Mouse (Mus musculus): ENCODE measurements around the gene Stra6l. TPM values are rescaled to one million over a fixed set of nuclear protein-coding genes. Genes with fewer than 3 reads are reported as not detected.
A peak's percentile ranks its signal among the peaks of the same experiment; 100 is the strongest.

Gene Stra6l
- polyA plus RNA-seq (2015; fragmentation: Nextera tagmentation; extraction: Ambion mirVana), result 0.06 TPM in 1 of 2 replicates, not detected in the other

- H3K27me3 ChIP-seq, result peaks cover 2% of the 10 kb centered on the region; the same call in 1 of the 2 replicates
- 70% methylated on average over 10 of the region's 10 CpGs for WGBS
- H3K9ac ChIP-seq, result no peak within 1 kb of the TSS
- H3K4me1 ChIP-seq, result no peaks in the 10 kb centered on the region
- no peak within 1 kb of the TSS for H3K4me2 ChIP-seq
- H3K9me3 ChIP-seq, result no peaks in the 10 kb centered on the region
- no peak within 1 kb of the TSS for H3K4me3 ChIP-seq
- no peak within 1 kb of the TSS for H3K27ac ChIP-seq
- H3K36me3 ChIP-seq, result no peaks in the 10 kb centered on the region
- ATAC-seq (ENCODE audit: insufficient number of reproducible peaks, insufficient read depth, low FRiP score, low TSS enrichment, low read depth), result no peak
These were observed at the start of gene Stra6l for GRCm38 (mm10) chr4:45848109-45848824. TSS of gene Stra6l (plus strand) at chr4:45848664.

DNA sequence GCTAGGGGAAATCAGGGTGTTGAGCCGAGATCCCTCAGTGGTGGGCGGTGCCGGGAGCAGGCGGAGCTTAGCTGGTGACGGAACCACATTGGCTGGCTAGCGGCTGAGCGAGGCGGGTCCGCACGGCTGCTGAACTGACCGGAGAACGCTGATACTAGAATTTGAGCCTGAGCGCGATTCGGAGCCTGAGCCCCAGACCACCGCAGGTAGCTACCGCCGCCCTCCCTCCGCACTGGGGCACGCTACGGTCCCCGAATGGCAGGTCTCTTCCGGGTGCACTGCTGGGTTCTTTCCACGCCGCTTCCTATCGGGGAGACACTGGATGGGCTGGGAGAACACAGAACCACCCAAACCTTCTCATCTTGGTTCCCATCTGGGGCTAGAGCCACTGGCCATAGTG, 49.5 kb upstream of the Stra6l start, which contains the start of gene Aldh1b1:
Aldh1b1 (plus strand) TSS at position 59 of the 400 bp plus-strand sequence.
- no peaks in the 10 kb centered on the region for H3K9me3 ChIP-seq
- WGBS, result under 1% methylated on average over 23 of the region's 26 CpGs
- no peak within 1 kb of the TSS for H3K27ac ChIP-seq
- H3K4me2 ChIP-seq, result peak within 1 kb of the TSS; percentile 75
- ATAC-seq (ENCODE audit: insufficient number of reproducible peaks, insufficient read depth, low FRiP score, low TSS enrichment, low read depth), result peak; percentile 71; the same call in 1 of the 2 replicates
- peaks cover 16% of the 10 kb centered on the region for H3K27me3 ChIP-seq
- H3K36me3 ChIP-seq, result peaks cover 3% of the 10 kb centered on the region; the same call in 1 of the 2 replicates
- H3K4me3 ChIP-seq, result peak within 1 kb of the TSS; percentile 54
- H3K4me1 ChIP-seq, result peaks cover 11% of the 10 kb centered on the region
- peak within 1 kb of the TSS; percentile 71 for H3K9ac ChIP-seq

- Histone ChIP-seq H3K27me3 (peaks cover 16% of the 10 kb centered on the region), H3K4me1 (peaks cover 11% of the 10 kb centered on the region)
- 37% methylated on average over 3 of the region's 3 CpGs for WGBS
These were observed 48.4 kb upstream of the Stra6l start for GRCm38 (mm10) chr4:45799956-45800537.

DNA sequence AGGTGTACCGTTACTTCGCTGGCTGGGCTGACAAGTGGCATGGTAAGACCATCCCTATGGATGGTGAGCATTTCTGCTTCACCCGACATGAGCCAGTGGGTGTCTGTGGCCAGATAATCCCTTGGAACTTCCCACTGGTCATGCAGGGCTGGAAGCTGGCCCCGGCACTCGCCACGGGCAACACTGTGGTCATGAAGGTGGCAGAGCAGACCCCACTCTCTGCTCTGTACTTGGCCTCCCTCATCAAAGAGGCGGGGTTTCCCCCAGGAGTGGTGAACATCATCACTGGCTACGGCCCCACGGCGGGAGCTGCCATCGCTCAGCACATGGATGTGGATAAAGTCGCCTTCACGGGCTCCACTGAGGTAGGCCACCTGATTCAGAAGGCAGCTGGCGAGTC, 45.6 kb upstream of the Stra6l start:
- peaks cover 3% of the 10 kb centered on the region; the same call in 1 of the 2 replicates for H3K27me3 ChIP-seq
- no peak overlapping the region for H3K9ac ChIP-seq
- H3K4me1 ChIP-seq, result peaks cover 8% of the 10 kb centered on the region; the same call in 1 of the 2 replicates
- H3K36me3 ChIP-seq, result peaks cover 3% of the 10 kb centered on the region; the same call in 1 of the 2 replicates
- 91% methylated on average over 14 of the region's 14 CpGs for WGBS
- no peak overlapping the region for H3K4me3 ChIP-seq
- H3K9me3 ChIP-seq, result no peaks in the 10 kb centered on the region
- no peak overlapping the region for H3K27ac ChIP-seq
- no peak overlapping the region for H3K4me2 ChIP-seq
- ATAC-seq (ENCODE audit: insufficient number of reproducible peaks, insufficient read depth, low FRiP score, low TSS enrichment, low read depth), result no peak

More at GRCm38 (mm10) chr4:45799956-45800537, 48.4 kb upstream of the Stra6l start:
- Histone ChIP-seq H3K9ac (no peak overlapping the region), H3K4me2 (no peak overlapping the region), H3K9me3 (no peaks in the 10 kb centered on the region), H3K27ac (no peak overlapping the region), H3K36me3 (peaks cover 3% of the 10 kb centered on the region; the same call in 1 of the 2 replicates), H3K4me3 (no peak overlapping the region)
- no peak for ATAC-seq (ENCODE audit: insufficient number of reproducible peaks, insufficient read depth, low FRiP score, low TSS enrichment, low read depth)

- H3K4me2 ChIP-seq, result no peak overlapping the region
- H3K9me3 ChIP-seq, result no peaks in the 10 kb centered on the region
- WGBS, result 30% methylated on average over 7 of the region's 7 CpGs
- H3K27me3 ChIP-seq, result 0 out of 2 replicates have a peak, but pooled peaks cover 9% of the 10 kb centered on the region
- peaks cover 3% of the 10 kb centered on the region; the same call in 1 of the 2 replicates for H3K36me3 ChIP-seq
- no peak overlapping the region for H3K27ac ChIP-seq
- no peak overlapping the region for H3K4me3 ChIP-seq
- no peak overlapping the region for H3K9ac ChIP-seq
- H3K4me1 ChIP-seq, result no peaks in the 10 kb centered on the region
- ATAC-seq (ENCODE audit: insufficient number of reproducible peaks, insufficient read depth, low FRiP score, low TSS enrichment, low read depth), result no peak
These were observed 40.4 kb upstream of the Stra6l start for GRCm38 (mm10) chr4:45808034-45808433.

DNA sequence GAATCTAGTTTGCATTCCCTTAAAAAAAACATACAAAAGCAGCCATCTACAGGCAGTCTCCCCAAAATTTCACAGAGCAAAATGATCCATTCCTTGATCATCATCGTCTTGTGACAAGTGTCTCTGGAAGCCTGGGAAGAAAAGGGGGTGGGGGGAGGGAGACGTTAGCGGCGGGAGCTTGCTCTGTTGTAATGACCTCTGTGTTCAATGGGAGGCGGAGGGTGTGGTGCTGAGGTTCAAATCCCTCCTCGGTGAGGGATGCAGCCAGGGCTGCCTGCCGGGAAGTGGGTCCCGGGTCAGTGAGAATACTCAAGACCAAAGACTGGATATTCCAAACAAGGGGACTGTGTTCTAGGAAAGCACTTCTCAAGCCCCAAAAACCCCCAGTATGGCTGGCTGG, 37.2 kb upstream of the Stra6l start:
- H3K4me3 ChIP-seq, result no peak overlapping the region
- H3K27ac ChIP-seq, result no peak overlapping the region
- H3K9ac ChIP-seq, result no peak overlapping the region
- 15% methylated on average over 8 of the region's 8 CpGs for WGBS
- no peaks in the 10 kb centered on the region for H3K9me3 ChIP-seq
- no peaks in the 10 kb centered on the region for H3K4me1 ChIP-seq
- H3K27me3 ChIP-seq, result 0 out of 2 replicates have a peak, but pooled peaks cover 13% of the 10 kb centered on the region
- H3K4me2 ChIP-seq, result no peak overlapping the region
- H3K36me3 ChIP-seq, result no peaks in the 10 kb centered on the region
- no peak for ATAC-seq (ENCODE audit: insufficient number of reproducible peaks, insufficient read depth, low FRiP score, low TSS enrichment, low read depth)

- no peaks in the 10 kb centered on the region for H3K9me3 ChIP-seq
- 40% methylated on average over 7 of the region's 7 CpGs for WGBS
- H3K27me3 ChIP-seq, result peaks cover 16% of the 10 kb centered on the region; the same call in 1 of the 2 replicates
- no peak overlapping the region for H3K4me3 ChIP-seq
- ATAC-seq (ENCODE audit: insufficient number of reproducible peaks, insufficient read depth, low FRiP score, low TSS enrichment, low read depth), result no peak
- no peaks in the 10 kb centered on the region for H3K36me3 ChIP-seq
- peaks cover 18% of the 10 kb centered on the region for H3K4me1 ChIP-seq
- no peak overlapping the region for H3K4me2 ChIP-seq
- H3K27ac ChIP-seq, result no peak overlapping the region
- H3K9ac ChIP-seq, result no peak overlapping the region
These were observed 32.9 kb upstream of the Stra6l start for GRCm38 (mm10) chr4:45815542-45815941.

DNA sequence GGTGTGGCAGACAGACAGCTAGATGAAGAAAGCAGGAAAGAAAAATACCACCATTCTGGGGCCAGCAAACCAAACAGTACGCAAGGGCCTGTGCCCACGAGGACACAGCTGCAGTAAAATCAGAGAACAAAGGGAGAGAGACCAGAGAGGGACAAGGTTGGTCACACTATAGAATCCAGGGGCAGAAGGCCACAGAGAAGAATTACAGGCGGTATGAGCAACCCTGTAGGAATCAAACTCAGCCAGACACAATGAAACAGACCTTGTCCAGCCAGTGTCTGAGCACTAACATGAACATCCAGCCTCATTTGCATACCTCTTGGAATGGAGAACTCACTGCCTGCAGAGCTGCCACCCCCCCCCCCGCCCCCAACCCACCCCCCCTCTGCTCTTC, 29.7 kb upstream of the Stra6l start:
- no peaks in the 10 kb centered on the region for H3K9me3 ChIP-seq
- H3K36me3 ChIP-seq, result no peaks in the 10 kb centered on the region
- no peak for ATAC-seq (ENCODE audit: insufficient number of reproducible peaks, insufficient read depth, low FRiP score, low TSS enrichment, low read depth)
- H3K27me3 ChIP-seq, result peaks cover 42% of the 10 kb centered on the region
- 24% methylated on average over 4 of the region's 4 CpGs for WGBS
- peak overlapping the region; percentile 60 for H3K4me2 ChIP-seq
- H3K9ac ChIP-seq, result peak overlapping the region; percentile 54; the same call in 1 of the 2 replicates
- peaks cover 18% of the 10 kb centered on the region for H3K4me1 ChIP-seq
- peak overlapping the region; percentile 71 for H3K27ac ChIP-seq
- H3K4me3 ChIP-seq, result peak overlapping the region; percentile 30; the same call in 1 of the 2 replicates

GRCm38 (mm10) chr4:45819208-45819931, 29.1 kb upstream of the Stra6l start:
- H3K27ac ChIP-seq, result peak overlapping the region; percentile 71

DNA sequence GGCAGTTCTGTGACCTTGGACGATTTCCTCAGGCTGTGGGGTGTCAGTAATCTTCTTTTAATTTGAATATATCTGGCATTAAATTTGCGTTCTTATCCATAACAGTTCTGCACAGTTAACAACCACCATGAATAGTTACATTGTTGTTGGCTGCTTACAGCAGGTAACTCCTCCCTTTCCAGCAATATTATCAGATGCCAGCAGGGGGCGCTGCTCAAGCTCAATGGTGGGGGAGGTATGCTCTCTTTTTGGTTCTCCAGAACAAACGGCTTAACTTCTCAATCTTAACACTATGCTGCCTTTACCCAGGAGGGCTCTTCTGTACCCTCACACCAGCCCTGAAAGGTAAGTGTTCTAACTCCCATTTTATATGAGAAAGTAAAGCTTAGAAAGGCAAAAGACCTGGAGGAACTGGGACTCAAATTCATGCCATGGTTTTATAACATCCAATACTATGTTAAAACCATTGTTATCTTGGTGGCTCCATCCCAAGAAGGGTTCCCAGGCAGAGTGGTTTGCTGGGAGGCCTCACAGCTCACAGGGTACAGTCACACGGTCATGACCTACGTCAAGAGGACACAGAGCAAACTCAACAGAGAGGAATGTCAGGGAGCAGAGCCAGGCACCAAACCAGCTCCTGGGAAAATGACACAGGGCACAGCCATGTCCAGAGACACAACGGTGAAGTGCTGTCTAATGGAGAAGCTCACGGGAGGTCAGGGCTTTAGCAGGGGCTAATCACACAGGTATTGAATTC, 28.2 kb upstream of the Stra6l start:
- peaks cover 57% of the 10 kb centered on the region for H3K27me3 ChIP-seq
- H3K9ac ChIP-seq, result no peak overlapping the region
- 42% methylated on average over 8 of the region's 8 CpGs for WGBS
- H3K4me2 ChIP-seq, result peak overlapping the region; percentile 60
- no peak for ATAC-seq (ENCODE audit: insufficient number of reproducible peaks, insufficient read depth, low FRiP score, low TSS enrichment, low read depth)
- H3K27ac ChIP-seq, result 0 out of 2 replicates have a peak overlapping the region, but pooled peaks have one; percentile 71
- peaks cover 18% of the 10 kb centered on the region for H3K4me1 ChIP-seq
- H3K9me3 ChIP-seq, result no peaks in the 10 kb centered on the region
- no peaks in the 10 kb centered on the region for H3K36me3 ChIP-seq
- H3K4me3 ChIP-seq, result peak overlapping the region; percentile 30; the same call in 1 of the 2 replicates

More at GRCm38 (mm10) chr4:45819208-45819931, 29.1 kb upstream of the Stra6l start:
- ATAC-seq (ENCODE audit: insufficient number of reproducible peaks, insufficient read depth, low FRiP score, low TSS enrichment, low read depth), result no peak
- peak overlapping the region; percentile 54; the same call in 1 of the 2 replicates for H3K9ac ChIP-seq
- H3K9me3 ChIP-seq, result no peaks in the 10 kb centered on the region
- H3K4me1 ChIP-seq, result peaks cover 18% of the 10 kb centered on the region
- peak overlapping the region; percentile 30 for H3K4me3 ChIP-seq
- H3K36me3 ChIP-seq, result no peaks in the 10 kb centered on the region
- H3K4me2 ChIP-seq, result peak overlapping the region; percentile 60
- WGBS, result 3% methylated on average over 17 of the region's 17 CpGs
- peaks cover 48% of the 10 kb centered on the region for H3K27me3 ChIP-seq
